Mouse (Mus musculus): ENCODE measurements around the gene Gm10639.
"Not testable (repeated sequence)": the region's sequence is repeated elsewhere in the genome, so short reads cannot be mapped to it uniquely, and the experiment has no call there.

The Gm10639 gene

GRCm38 (mm10) chr9:78289723-78290122, at the start of gene Gm10639:
Gene Gm10639 (plus strand): TSS chr9:78289923.
- not testable (repeated sequence) for ATAC-seq (ENCODE audit: insufficient number of reproducible peaks, low FRiP score, low TSS enrichment)

DNA sequence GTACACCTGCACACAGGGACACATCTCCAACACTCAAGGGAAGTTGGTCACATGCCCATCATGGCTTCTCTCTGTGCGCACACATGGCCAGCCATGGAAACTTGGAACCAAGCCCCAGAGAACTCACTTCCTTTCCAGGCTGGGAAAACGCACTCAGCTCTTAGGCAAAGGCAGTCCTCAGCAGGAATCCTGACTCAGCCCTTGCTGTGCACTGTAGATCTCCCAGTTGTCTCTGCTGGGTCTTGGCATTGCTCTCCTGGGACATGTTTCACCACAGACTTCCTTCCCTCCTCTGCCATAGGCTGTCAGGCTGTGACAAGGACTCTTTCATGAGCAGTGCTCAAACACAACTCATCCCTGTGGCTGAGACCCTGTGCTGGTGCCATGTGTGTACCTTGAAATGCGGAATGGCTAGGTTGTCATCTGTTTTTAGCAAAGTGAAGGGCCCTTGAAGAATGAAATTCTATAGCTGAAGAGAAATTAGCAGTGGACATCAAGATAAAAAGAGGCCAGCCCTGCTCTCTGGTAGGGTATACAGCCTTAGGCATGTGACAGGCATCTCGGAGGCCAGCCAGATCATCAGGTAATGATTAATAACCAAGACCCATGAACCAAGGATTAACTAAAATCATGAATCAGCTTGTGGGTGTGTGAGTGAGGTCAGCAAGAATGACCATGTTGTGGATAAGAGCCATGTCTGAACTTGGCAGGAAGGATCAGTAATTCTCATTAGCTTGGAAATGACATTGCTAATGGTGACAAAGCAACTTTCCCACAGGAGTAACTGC, 33.8 kb upstream of the Gm10639 start:
- ATAC-seq (ENCODE audit: insufficient number of reproducible peaks, low FRiP score, low TSS enrichment), result not testable (repeated sequence)

- not testable (repeated sequence) for ATAC-seq (ENCODE audit: insufficient number of reproducible peaks, low FRiP score, low TSS enrichment)
Observed at GRCm38 (mm10) chr9:78256914-78257313, 32.8 kb upstream of the Gm10639 start, which contains the start of gene Gm3776. Gene Gm3776 (plus strand): TSS chr9:78257129.

GRCm38 (mm10) chr9:78259688-78260087, 30.0 kb upstream of the Gm10639 start:
- ATAC-seq (ENCODE audit: insufficient number of reproducible peaks, low FRiP score, low TSS enrichment), result peak; percentile 31; the same call in 1 of the 2 replicates

DNA sequence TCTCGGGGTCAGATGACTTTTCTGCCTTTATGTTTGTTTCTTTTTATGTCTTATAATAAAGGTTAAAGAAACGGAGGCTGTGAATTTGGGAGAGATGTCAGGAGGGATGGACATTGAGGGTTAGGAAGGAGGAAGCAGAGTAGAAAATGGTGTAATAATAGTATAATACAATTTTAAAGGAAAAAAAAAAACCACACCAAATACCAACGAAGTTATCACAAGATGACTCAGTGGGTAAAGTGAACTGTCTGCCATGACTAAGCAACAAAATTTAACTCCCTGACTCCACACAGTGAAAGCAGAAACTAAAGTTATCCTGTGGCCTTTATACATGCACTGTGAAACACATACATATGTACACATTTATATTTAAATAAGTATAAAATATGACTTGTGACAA, 18.8 kb upstream of the Gm10639 start:
- ATAC-seq (ENCODE audit: insufficient number of reproducible peaks, low FRiP score, low TSS enrichment), result not testable (repeated sequence)

- not testable (repeated sequence) for ATAC-seq (ENCODE audit: insufficient number of reproducible peaks, low FRiP score, low TSS enrichment)
Observed at GRCm38 (mm10) chr9:78282002-78282711, 7.6 kb upstream of the Gm10639 start.

- ATAC-seq (ENCODE audit: insufficient number of reproducible peaks, low FRiP score, low TSS enrichment), result not testable (repeated sequence)
Observed at GRCm38 (mm10) chr9:78289063-78289462, 660 bp upstream of the Gm10639 start.

DNA sequence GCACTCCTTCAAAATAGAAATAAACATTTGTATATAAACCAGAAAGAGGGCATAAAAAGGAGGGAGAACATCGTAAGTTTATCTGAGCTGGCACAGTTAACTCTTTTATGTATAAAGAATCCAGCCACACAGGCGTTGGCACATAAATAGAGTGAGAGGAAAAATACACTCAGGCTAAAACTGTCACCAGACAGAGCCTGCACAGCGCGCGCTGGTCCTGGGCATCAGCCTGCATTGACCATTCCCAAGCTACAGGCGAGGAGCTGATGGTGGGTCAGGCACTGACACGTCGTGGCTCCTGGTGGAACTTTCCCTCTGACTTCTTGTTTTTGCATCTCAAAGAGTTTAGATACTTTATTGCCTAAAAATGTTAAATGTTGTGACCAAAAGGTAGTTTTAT, 2.7 kb downstream of the Gm10639 start:
- not testable (repeated sequence) for ATAC-seq (ENCODE audit: insufficient number of reproducible peaks, low FRiP score, low TSS enrichment)

DNA sequence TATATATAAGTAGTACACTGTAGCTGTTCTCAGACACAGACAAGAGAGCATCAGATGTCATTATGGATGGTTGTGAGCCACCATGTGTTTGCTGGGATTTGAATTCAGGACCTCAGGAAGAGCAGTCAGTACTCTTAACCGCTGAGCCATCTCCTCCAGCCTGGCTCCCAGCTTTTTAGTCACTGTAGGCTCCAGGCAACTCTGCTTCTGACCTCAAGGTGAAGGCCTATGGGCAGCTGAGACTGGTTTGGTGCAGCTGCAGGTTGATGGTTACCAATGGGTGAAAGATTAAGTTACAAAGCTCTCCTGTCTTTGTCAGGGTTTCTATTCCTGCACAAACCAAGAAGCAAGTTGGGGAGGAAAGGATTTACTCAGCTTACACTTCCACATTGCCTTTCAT, 4.0 kb downstream of the Gm10639 start:
- ATAC-seq (ENCODE audit: insufficient number of reproducible peaks, low FRiP score, low TSS enrichment), result not testable (repeated sequence)

DNA sequence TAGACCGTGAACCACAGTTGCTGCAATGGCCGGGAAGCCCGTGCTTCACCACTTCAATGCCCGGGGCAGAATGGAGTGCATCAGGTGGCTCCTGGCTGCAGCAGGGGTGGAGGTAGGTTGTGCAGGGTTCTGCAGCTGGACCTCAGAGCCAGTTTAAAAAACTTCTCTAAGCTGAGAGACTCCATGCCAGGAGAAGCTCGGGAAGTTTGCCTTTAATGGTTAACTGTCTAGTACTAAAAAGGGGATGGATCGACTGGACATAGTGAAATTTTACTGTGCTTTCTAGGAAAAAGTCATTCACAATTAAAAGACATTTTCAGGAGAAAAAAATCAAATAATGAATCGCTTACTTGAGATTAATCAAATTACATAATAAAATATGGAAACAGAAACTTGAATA, 5.1 kb downstream of the Gm10639 start:
- ATAC-seq (ENCODE audit: insufficient number of reproducible peaks, low FRiP score, low TSS enrichment), result not testable (repeated sequence)

DNA sequence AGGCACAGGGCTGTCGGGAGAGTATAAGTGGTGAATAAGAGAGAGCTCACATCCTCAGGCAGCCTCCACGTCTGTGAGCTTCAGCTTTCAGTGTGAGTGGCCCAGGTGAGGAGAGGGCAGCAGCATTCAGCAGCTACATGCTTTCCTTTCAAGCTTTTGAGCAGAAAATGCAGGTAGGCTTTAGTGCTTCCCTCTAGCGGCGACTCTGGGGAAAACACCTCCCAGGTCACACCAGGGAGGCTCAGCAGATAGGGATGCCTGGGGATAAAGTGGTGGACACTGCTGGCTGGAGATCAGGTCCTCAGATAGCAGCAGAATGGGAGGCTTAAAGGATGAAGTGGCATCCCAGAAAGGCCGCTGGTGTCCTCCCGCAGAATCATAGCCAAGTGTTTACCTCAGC, 6.4 kb downstream of the Gm10639 start:
- ATAC-seq (ENCODE audit: insufficient number of reproducible peaks, low FRiP score, low TSS enrichment), result peak; percentile 31; the same call in 1 of the 2 replicates

GRCm38 (mm10) chr9:78298232-78298631, 8.5 kb downstream of the Gm10639 start:
- ATAC-seq (ENCODE audit: insufficient number of reproducible peaks, low FRiP score, low TSS enrichment), result no peak

GRCm38 (mm10) chr9:78299143-78299542, 9.4 kb downstream of the Gm10639 start:
- not testable (repeated sequence) for ATAC-seq (ENCODE audit: insufficient number of reproducible peaks, low FRiP score, low TSS enrichment)

- ATAC-seq (ENCODE audit: insufficient number of reproducible peaks, low FRiP score, low TSS enrichment), result not testable (repeated sequence)
Observed at GRCm38 (mm10) chr9:78308122-78308521, 18.4 kb downstream of the Gm10639 start.

DNA sequence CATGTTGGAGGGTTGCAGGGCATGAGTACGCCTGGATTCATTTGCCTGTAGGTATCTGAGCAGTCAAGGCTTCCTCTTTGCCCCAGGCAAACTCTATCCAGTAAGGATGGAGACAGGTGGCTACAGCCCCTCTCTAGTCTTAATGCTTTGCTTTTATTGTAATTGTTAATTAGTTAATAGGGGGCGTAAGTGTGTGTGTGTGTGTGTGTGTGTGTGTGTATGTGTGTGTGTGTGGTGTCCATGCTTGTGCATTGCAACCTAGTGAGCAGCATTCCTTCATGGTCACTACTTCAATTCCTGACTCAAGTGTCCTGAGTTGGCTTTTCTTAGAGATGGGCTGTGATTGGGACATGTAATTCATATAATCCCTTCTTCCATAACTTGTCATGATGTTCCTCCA, 25.0 kb downstream of the Gm10639 start, which contains the start of gene Omt2a:
Gene Omt2a (minus strand): TSS at position 101 of the 400 bp plus-strand sequence.
- ATAC-seq (ENCODE audit: insufficient number of reproducible peaks, low FRiP score, low TSS enrichment), result no peak

GRCm38 (mm10) chr9:78319499-78319898, 29.8 kb downstream of the Gm10639 start:
- ATAC-seq (ENCODE audit: insufficient number of reproducible peaks, low FRiP score, low TSS enrichment), result no peak

DNA sequence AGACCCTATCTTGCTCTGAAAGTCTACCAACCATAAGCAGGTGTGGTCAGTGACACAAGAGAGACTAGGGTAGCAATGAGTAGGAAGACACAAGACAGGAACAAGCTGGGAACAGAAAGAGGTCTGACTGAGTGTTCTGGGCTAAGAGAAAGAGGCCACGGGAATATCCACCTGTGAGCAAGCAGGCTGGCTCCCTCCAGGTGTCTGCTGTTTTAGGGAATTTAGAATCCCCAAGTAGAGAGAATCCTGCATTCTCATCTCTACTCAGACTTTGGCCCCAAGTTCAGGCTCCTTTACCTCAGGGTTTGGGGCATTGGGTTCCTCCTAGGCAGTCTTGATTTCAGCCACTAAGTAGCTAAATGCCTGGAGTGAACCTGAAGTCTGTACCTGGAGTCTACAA, 37.6 kb downstream of the Gm10639 start, which contains the start of gene Omt2b:
Gene Omt2b (plus strand): TSS at position 301 of the 400 bp plus-strand sequence.
- not testable (repeated sequence) for ATAC-seq (ENCODE audit: insufficient number of reproducible peaks, low FRiP score, low TSS enrichment)

DNA sequence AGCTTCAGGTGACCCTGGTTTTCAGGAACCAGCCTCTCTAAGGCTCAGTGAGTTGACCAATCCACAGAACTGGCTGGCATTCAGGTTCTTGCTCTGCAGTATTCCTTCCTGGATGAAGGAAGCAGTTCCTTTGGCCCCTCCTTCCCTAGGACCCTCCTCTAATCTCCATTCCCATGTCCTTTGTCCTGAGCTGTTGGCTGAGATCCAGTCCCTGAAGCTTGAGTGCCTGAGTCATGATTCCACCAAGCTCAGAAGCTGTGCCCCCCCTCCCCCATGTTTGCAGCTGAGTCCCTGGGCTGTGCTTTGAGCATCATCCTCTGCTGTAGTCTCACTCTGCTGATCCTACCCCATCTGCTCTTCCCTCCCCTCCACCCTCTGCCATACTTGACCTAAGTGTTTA, 47.3 kb downstream of the Gm10639 start:
- ATAC-seq (ENCODE audit: insufficient number of reproducible peaks, low FRiP score, low TSS enrichment), result not testable (repeated sequence)

DNA sequence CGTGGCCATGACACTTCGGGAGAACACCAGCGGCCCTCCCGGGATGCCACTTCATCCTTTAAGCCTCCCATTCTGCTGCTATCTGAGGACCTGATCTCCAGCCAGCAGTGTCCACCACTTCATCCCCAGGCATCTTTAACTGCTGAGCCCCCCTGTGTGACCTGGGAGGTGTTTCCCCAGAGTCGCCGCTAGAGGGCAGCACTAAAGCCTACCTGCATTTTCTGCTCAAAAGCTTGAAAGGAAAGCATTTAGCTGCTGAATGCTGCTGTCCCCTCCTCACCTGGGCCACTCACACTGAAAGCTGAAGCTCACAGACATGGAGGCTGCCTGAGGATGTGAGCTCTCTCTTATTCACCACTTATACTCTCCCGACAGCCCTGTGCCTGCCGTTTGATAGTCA, 50.6 kb downstream of the Gm10639 start:
- ATAC-seq (ENCODE audit: insufficient number of reproducible peaks, low FRiP score, low TSS enrichment), result peak; percentile 40

- ATAC-seq (ENCODE audit: insufficient number of reproducible peaks, low FRiP score, low TSS enrichment), result not testable (repeated sequence)
Observed at GRCm38 (mm10) chr9:78342494-78342893, 52.8 kb downstream of the Gm10639 start.

GRCm38 (mm10) chr9:78343055-78343454, 53.3 kb downstream of the Gm10639 start:
- ATAC-seq (ENCODE audit: insufficient number of reproducible peaks, low FRiP score, low TSS enrichment), result not testable (repeated sequence)

Measured in cerebellum, adult (tissue).